Mouse (Mus musculus): ENCODE results near the gene Dscaml1. TPM values are rescaled to one million over a fixed set of nuclear protein-coding genes. Genes with fewer than 3 reads are reported as not detected.

Dscaml1 gene
- polyA plus RNA-seq, 1 experiment from 2014 or later: 0.86 TPM

- Histone ChIP-seq H3K27ac (replicated peaks; ENCODE audit: low read depth, low read length) (no peak overlapping the region), H3K9ac (ENCODE audit: low read depth, low read length) (peak overlapping the region; percentile 46), H3K36me3 (ENCODE audit: control insufficient read depth, insufficient read depth, low read length) (no peaks in the 10 kb centered on the region), H3K4me3 (ENCODE audit: low read depth, low read length) (peak overlapping the region; percentile 47), H3K4me2 (ENCODE audit: low read depth, low read length) (peak overlapping the region; percentile 82), H3K9me3 (ENCODE audit: control insufficient read depth, low read length) (no peaks in the 10 kb centered on the region), H3K27me3 (replicated peaks; ENCODE audit: control insufficient read depth, insufficient read depth, low read length) (peaks cover 47% of the 10 kb centered on the region), H3K4me1 (ENCODE audit: control insufficient read depth, insufficient read depth, low read length) (no peaks in the 10 kb centered on the region; the same call in 1 of the 2 replicates)
- 2% methylated on average over 12 of the region's 17 CpGs for WGBS
- ATAC-seq (ENCODE audit: low read depth): no peak
- no peak for DNase-seq (ENCODE audit: low spot score)
Observed at GRCm38 (mm10) chr9:45430698-45430959, 4.2 kb downstream of the Dscaml1 start.

GRCm38 (mm10) chr9:45431150-45431549 is 4.7 kb downstream of the Dscaml1 start:
- H3K9ac ChIP-seq (ENCODE audit: low read depth, low read length): peak overlapping the region; percentile 46; the same call in 1 of the 2 replicates

GRCm38 (mm10) chr9:45432639-45433038 is 6.2 kb downstream of the Dscaml1 start:
- ATAC-seq (ENCODE audit: low read depth) (peak; percentile 53; the same call in 1 of the 2 replicates), DNase-seq (ENCODE audit: low spot score) (peak; percentile 36)
- 61% methylated on average over 12 of the region's 12 CpGs for WGBS
- no peak overlapping the region for H3K9ac ChIP-seq (ENCODE audit: low read depth, low read length)
- no peaks in the 10 kb centered on the region for H3K9me3 ChIP-seq (ENCODE audit: control insufficient read depth, low read length)
- H3K4me2 ChIP-seq (ENCODE audit: low read depth, low read length): no peak overlapping the region
- peaks cover 47% of the 10 kb centered on the region for H3K27me3 ChIP-seq (replicated peaks; ENCODE audit: control insufficient read depth, insufficient read depth, low read length)
- no peaks in the 10 kb centered on the region; the same call in 1 of the 2 replicates for H3K4me1 ChIP-seq (ENCODE audit: control insufficient read depth, insufficient read depth, low read length)
- H3K27ac ChIP-seq (replicated peaks; ENCODE audit: low read depth, low read length): no peak overlapping the region
- no peaks in the 10 kb centered on the region for H3K36me3 ChIP-seq (ENCODE audit: control insufficient read depth, insufficient read depth, low read length)
- no peak overlapping the region for H3K4me3 ChIP-seq (ENCODE audit: low read depth, low read length)

More at GRCm38 (mm10) chr9:45431150-45431549, 4.7 kb downstream of the Dscaml1 start:
- H3K4me3 ChIP-seq (ENCODE audit: low read depth, low read length): peak overlapping the region; percentile 47
- H3K9me3 ChIP-seq (ENCODE audit: control insufficient read depth, low read length): no peaks in the 10 kb centered on the region
- H3K27ac ChIP-seq (replicated peaks; ENCODE audit: low read depth, low read length): no peak overlapping the region
- WGBS: 8% methylated on average over 16 of the region's 26 CpGs
- no peaks in the 10 kb centered on the region for H3K36me3 ChIP-seq (ENCODE audit: control insufficient read depth, insufficient read depth, low read length)
- H3K4me1 ChIP-seq (ENCODE audit: control insufficient read depth, insufficient read depth, low read length): no peaks in the 10 kb centered on the region; the same call in 1 of the 2 replicates
- H3K4me2 ChIP-seq (ENCODE audit: low read depth, low read length): peak overlapping the region; percentile 82
- H3K27me3 ChIP-seq (replicated peaks; ENCODE audit: control insufficient read depth, insufficient read depth, low read length): peaks cover 47% of the 10 kb centered on the region
- ATAC-seq (ENCODE audit: low read depth) (no peak), DNase-seq (ENCODE audit: low spot score) (no peak)

- H3K27me3 ChIP-seq (replicated peaks; ENCODE audit: control insufficient read depth, insufficient read depth, low read length): peaks cover 47% of the 10 kb centered on the region
- no peak for ATAC-seq (ENCODE audit: low read depth)
Observed at GRCm38 (mm10) chr9:45433119-45433518, 6.7 kb downstream of the Dscaml1 start.

GRCm38 (mm10) chr9:45434171-45434570 is 7.7 kb downstream of the Dscaml1 start:
- ATAC-seq (ENCODE audit: low read depth): no peak
- WGBS: 81% methylated on average over 2 of the region's 2 CpGs

More at GRCm38 (mm10) chr9:45433119-45433518, 6.7 kb downstream of the Dscaml1 start:
- 72% methylated on average over 9 of the region's 9 CpGs for WGBS
- H3K36me3 ChIP-seq (ENCODE audit: control insufficient read depth, insufficient read depth, low read length): no peaks in the 10 kb centered on the region
- H3K4me2 ChIP-seq (ENCODE audit: low read depth, low read length): no peak overlapping the region
- DNase-seq (ENCODE audit: low spot score): no peak
- no peaks in the 10 kb centered on the region; the same call in 1 of the 2 replicates for H3K4me1 ChIP-seq (ENCODE audit: control insufficient read depth, insufficient read depth, low read length)
- no peak overlapping the region for H3K27ac ChIP-seq (replicated peaks; ENCODE audit: low read depth, low read length)
- no peak overlapping the region for H3K9ac ChIP-seq (ENCODE audit: low read depth, low read length)
- no peak overlapping the region for H3K4me3 ChIP-seq (ENCODE audit: low read depth, low read length)
- H3K9me3 ChIP-seq (ENCODE audit: control insufficient read depth, low read length): no peaks in the 10 kb centered on the region

GRCm38 (mm10) chr9:45439025-45439424 is 12.6 kb downstream of the Dscaml1 start:
- ATAC-seq (ENCODE audit: low read depth): no peak
- no peak overlapping the region for H3K4me2 ChIP-seq (ENCODE audit: low read depth, low read length)
- no peaks in the 10 kb centered on the region for H3K27me3 ChIP-seq (replicated peaks; ENCODE audit: control insufficient read depth, insufficient read depth, low read length)
- DNase-seq (ENCODE audit: low spot score): no peak
- WGBS: 79% methylated on average over 4 of the region's 4 CpGs
- H3K36me3 ChIP-seq (ENCODE audit: control insufficient read depth, insufficient read depth, low read length): no peaks in the 10 kb centered on the region
- H3K9ac ChIP-seq (ENCODE audit: low read depth, low read length): no peak overlapping the region
- no peaks in the 10 kb centered on the region for H3K9me3 ChIP-seq (ENCODE audit: control insufficient read depth, low read length)
- H3K4me3 ChIP-seq (ENCODE audit: low read depth, low read length): no peak overlapping the region
- H3K27ac ChIP-seq (replicated peaks; ENCODE audit: low read depth, low read length): no peak overlapping the region
- H3K4me1 ChIP-seq (ENCODE audit: control insufficient read depth, insufficient read depth, low read length): no peaks in the 10 kb centered on the region

More at GRCm38 (mm10) chr9:45434171-45434570, 7.7 kb downstream of the Dscaml1 start:
- Histone ChIP-seq H3K9me3 (ENCODE audit: control insufficient read depth, low read length) (no peaks in the 10 kb centered on the region), H3K4me1 (ENCODE audit: control insufficient read depth, insufficient read depth, low read length) (no peaks in the 10 kb centered on the region; the same call in 1 of the 2 replicates), H3K9ac (ENCODE audit: low read depth, low read length) (no peak overlapping the region), H3K36me3 (ENCODE audit: control insufficient read depth, insufficient read depth, low read length) (no peaks in the 10 kb centered on the region), H3K27ac (replicated peaks; ENCODE audit: low read depth, low read length) (no peak overlapping the region), H3K27me3 (replicated peaks; ENCODE audit: control insufficient read depth, insufficient read depth, low read length) (peaks cover 40% of the 10 kb centered on the region), H3K4me3 (ENCODE audit: low read depth, low read length) (no peak overlapping the region), H3K4me2 (ENCODE audit: low read depth, low read length) (no peak overlapping the region)
- no peak for DNase-seq (ENCODE audit: low spot score)

- H3K4me1 ChIP-seq (ENCODE audit: control insufficient read depth, insufficient read depth, low read length): no peaks in the 10 kb centered on the region
- no peaks in the 10 kb centered on the region for H3K36me3 ChIP-seq (ENCODE audit: control insufficient read depth, insufficient read depth, low read length)
Observed at GRCm38 (mm10) chr9:45440083-45440784, 13.8 kb downstream of the Dscaml1 start.

GRCm38 (mm10) chr9:45444251-45444798 is 17.9 kb downstream of the Dscaml1 start:
- ATAC-seq (ENCODE audit: low read depth): no peak
- Histone ChIP-seq H3K27me3 (replicated peaks; ENCODE audit: control insufficient read depth, insufficient read depth, low read length) (no peaks in the 10 kb centered on the region), H3K9ac (ENCODE audit: low read depth, low read length) (no peak overlapping the region), H3K27ac (replicated peaks; ENCODE audit: low read depth, low read length) (no peak overlapping the region), H3K9me3 (ENCODE audit: control insufficient read depth, low read length) (no peaks in the 10 kb centered on the region), H3K4me1 (ENCODE audit: control insufficient read depth, insufficient read depth, low read length) (no peaks in the 10 kb centered on the region), H3K4me2 (ENCODE audit: low read depth, low read length) (no peak overlapping the region), H3K4me3 (ENCODE audit: low read depth, low read length) (no peak overlapping the region), H3K36me3 (ENCODE audit: control insufficient read depth, insufficient read depth, low read length) (no peaks in the 10 kb centered on the region)
- 71% methylated on average over 5 of the region's 5 CpGs for WGBS
- no peak for DNase-seq (ENCODE audit: low spot score)

More at GRCm38 (mm10) chr9:45440083-45440784, 13.8 kb downstream of the Dscaml1 start:
- Histone ChIP-seq H3K27ac (replicated peaks; ENCODE audit: low read depth, low read length) (no peak overlapping the region), H3K9me3 (ENCODE audit: control insufficient read depth, low read length) (no peaks in the 10 kb centered on the region), H3K4me2 (ENCODE audit: low read depth, low read length) (no peak overlapping the region), H3K4me3 (ENCODE audit: low read depth, low read length) (no peak overlapping the region), H3K27me3 (replicated peaks; ENCODE audit: control insufficient read depth, insufficient read depth, low read length) (no peaks in the 10 kb centered on the region), H3K9ac (ENCODE audit: low read depth, low read length) (no peak overlapping the region)
- 77% methylated on average over 16 of the region's 16 CpGs for WGBS
- DNase-seq (ENCODE audit: low spot score): no peak
- no peak for ATAC-seq (ENCODE audit: low read depth)

GRCm38 (mm10) chr9:45449658-45450057 is 23.2 kb downstream of the Dscaml1 start:
- DNase-seq (ENCODE audit: low spot score): no peak

More at GRCm38 (mm10) chr9:45449658-45450057, 23.2 kb downstream of the Dscaml1 start:
- Histone ChIP-seq H3K9me3 (ENCODE audit: control insufficient read depth, low read length) (no peaks in the 10 kb centered on the region), H3K4me3 (ENCODE audit: low read depth, low read length) (no peak overlapping the region), H3K4me2 (ENCODE audit: low read depth, low read length) (no peak overlapping the region), H3K36me3 (ENCODE audit: control insufficient read depth, insufficient read depth, low read length) (no peaks in the 10 kb centered on the region), H3K9ac (ENCODE audit: low read depth, low read length) (no peak overlapping the region), H3K27ac (replicated peaks; ENCODE audit: low read depth, low read length) (no peak overlapping the region), H3K4me1 (ENCODE audit: control insufficient read depth, insufficient read depth, low read length) (no peaks in the 10 kb centered on the region), H3K27me3 (replicated peaks; ENCODE audit: control insufficient read depth, insufficient read depth, low read length) (no peaks in the 10 kb centered on the region)
- 81% methylated on average over 4 of the region's 4 CpGs for WGBS
- ATAC-seq (ENCODE audit: low read depth): no peak
